Mouse (Mus musculus) midbrain, embryonic 13.5 days (tissue): Measurements from ENCODE around the gene Pithd1. TPM values are rescaled to one million over a fixed set of nuclear protein-coding genes. Genes with fewer than 3 reads are reported as not detected.

Source experiments
- ATAC-seq: fragments of 200-750 bp; cut with Nextera tagmentation; 2 replicates; pipeline ENCODE4 v1.8.0; 2017; ENCODE audit warnings: mild to moderate bottlenecking, moderate TSS enrichment, moderate library complexity
- H3K27ac ChIP-seq: fragments of 300-500 bp; sonication (generic); 2 replicates; pipeline ENCODE4 v1.5.1; 2015; ENCODE audit warnings: inconsistent platforms, mild to moderate bottlenecking, moderate library complexity
- H3K27me3 ChIP-seq: fragments of 300-500 bp; sonication (generic); 2 replicates; pipeline ENCODE4 v1.6.1; 2015; ENCODE audit warnings: mild to moderate bottlenecking, inconsistent platforms
- H3K36me3 ChIP-seq: fragments of 300-500 bp; sonication (generic); 2 replicates; pipeline ENCODE4 v1.6.1; 2015; ENCODE audit warnings: mild to moderate bottlenecking, inconsistent platforms
- H3K4me1 ChIP-seq: fragments of 300-500 bp; sonication (generic); replicated peaks from 2 replicates; pipeline ENCODE4 v1.6.1; 2015; ENCODE audit warnings: inconsistent platforms
- H3K4me2 ChIP-seq: fragments of 300-500 bp; sonication (generic); replicated peaks from 2 replicates; pipeline ENCODE4 v1.6.1; 2015; ENCODE audit warnings: moderate library complexity, mild to moderate bottlenecking, inconsistent platforms
- H3K4me3 ChIP-seq: fragments of 300-500 bp; sonication (generic); replicated peaks from 2 replicates; pipeline ENCODE4 v1.5.1; 2015; ENCODE audit warnings: mild to moderate bottlenecking, inconsistent platforms
- H3K9ac ChIP-seq: fragments of 300-500 bp; sonication (generic); replicated peaks from 2 replicates; pipeline ENCODE4 v1.6.1; 2015; ENCODE audit warnings: mild to moderate bottlenecking, inconsistent platforms
- H3K9me3 ChIP-seq: fragments of 300-500 bp; sonication (generic); 2 replicates; pipeline ENCODE4 v1.6.1; 2016; ENCODE audit warnings: mild to moderate bottlenecking, inconsistent platforms
- WGBS: fragments of 180-500 bp; shearing (Covaris S2); methylation state at CpG from one replicate; pipeline ENCODE4 v1.1.7; 2015; 5-methylcytosine and 5-hydroxymethylcytosine counted together
- polyA plus RNA-seq: library from polyadenylated mRNA; unstranded; fragments of >200 nt; fragmentation: Nextera tagmentation; extraction: Ambion mirVana; gene quantifications from 2 replicates; pipeline ENCODE4 v1.2.1, GENCODE M21; 2015

Gene Pithd1
- polyA plus RNA-seq, 1 experiment from 2014 or later: 55.0 TPM

GRCm38 (mm10) chr4:135934708-135935500, 52.2 kb downstream of the Pithd1 start:
- Histone ChIP-seq H3K27me3 (no peaks in the 10 kb centered on the region), H3K4me1 (no peaks in the 10 kb centered on the region), H3K36me3 (peaks cover 71% of the 10 kb centered on the region), H3K4me3 (no peak overlapping the region), H3K27ac (no peak overlapping the region), H3K9me3 (no peaks in the 10 kb centered on the region), H3K9ac (no peak overlapping the region; the same call in 1 of the 2 replicates), H3K4me2 (no peak overlapping the region)
- WGBS: 50% methylated on average over 12 of the region's 12 CpGs
- no peak for ATAC-seq

- no peak for ATAC-seq
- no peak overlapping the region for H3K27ac ChIP-seq
- H3K4me3 ChIP-seq: no peak overlapping the region
- H3K4me1 ChIP-seq: no peaks in the 10 kb centered on the region
- no peaks in the 10 kb centered on the region for H3K9me3 ChIP-seq
- no peak overlapping the region for H3K4me2 ChIP-seq
- H3K27me3 ChIP-seq: no peaks in the 10 kb centered on the region
- no peak overlapping the region for H3K9ac ChIP-seq
- peaks cover 51% of the 10 kb centered on the region for H3K36me3 ChIP-seq
- 74% methylated on average over 5 of the region's 5 CpGs for WGBS
Observed at GRCm38 (mm10) chr4:135931832-135932231, 55.2 kb downstream of the Pithd1 start.

- H3K36me3 ChIP-seq: peaks cover 57% of the 10 kb centered on the region
- no peak overlapping the region for H3K4me2 ChIP-seq
- H3K27me3 ChIP-seq: no peaks in the 10 kb centered on the region
- H3K9ac ChIP-seq: no peak overlapping the region
- 96% methylated on average over 8 of the region's 8 CpGs for WGBS
- H3K4me3 ChIP-seq: no peak overlapping the region
- no peak overlapping the region for H3K27ac ChIP-seq
- H3K9me3 ChIP-seq: no peaks in the 10 kb centered on the region
- H3K4me1 ChIP-seq: no peaks in the 10 kb centered on the region
- no peak for ATAC-seq
Observed at GRCm38 (mm10) chr4:135930239-135930638, 56.8 kb downstream of the Pithd1 start.

GRCm38 (mm10) chr4:135929828-135930227, 57.2 kb downstream of the Pithd1 start:
- Histone ChIP-seq H3K4me3 (no peak overlapping the region), H3K9ac (no peak overlapping the region), H3K9me3 (no peaks in the 10 kb centered on the region), H3K36me3 (peaks cover 56% of the 10 kb centered on the region), H3K27me3 (no peaks in the 10 kb centered on the region), H3K27ac (no peak overlapping the region), H3K4me1 (no peaks in the 10 kb centered on the region), H3K4me2 (no peak overlapping the region)
- WGBS: 94% methylated on average over 9 of the region's 9 CpGs
- no peak for ATAC-seq

GRCm38 (mm10) chr4:135929405-135929804, 57.7 kb downstream of the Pithd1 start:
- H3K4me2 ChIP-seq: no peak overlapping the region
- H3K27me3 ChIP-seq: no peaks in the 10 kb centered on the region
- no peaks in the 10 kb centered on the region for H3K9me3 ChIP-seq
- no peak overlapping the region for H3K9ac ChIP-seq
- ATAC-seq: no peak
- WGBS: 92% methylated on average over 5 of the region's 5 CpGs
- H3K36me3 ChIP-seq: peaks cover 56% of the 10 kb centered on the region
- no peak overlapping the region for H3K27ac ChIP-seq
- H3K4me1 ChIP-seq: no peaks in the 10 kb centered on the region
- H3K4me3 ChIP-seq: no peak overlapping the region

- Histone ChIP-seq H3K4me2 (no peak overlapping the region), H3K9ac (no peak overlapping the region), H3K4me1 (no peaks in the 10 kb centered on the region), H3K9me3 (no peaks in the 10 kb centered on the region), H3K4me3 (no peak overlapping the region), H3K27me3 (no peaks in the 10 kb centered on the region), H3K27ac (no peak overlapping the region), H3K36me3 (peaks cover 48% of the 10 kb centered on the region)
- WGBS: 86% methylated on average over 9 of the region's 9 CpGs
- no peak for ATAC-seq
Observed at GRCm38 (mm10) chr4:135928376-135928775, 58.7 kb downstream of the Pithd1 start.

- Histone ChIP-seq H3K27me3 (no peaks in the 10 kb centered on the region), H3K4me1 (peaks cover 12% of the 10 kb centered on the region), H3K9ac (no peak overlapping the region), H3K9me3 (no peaks in the 10 kb centered on the region), H3K36me3 (peaks cover 42% of the 10 kb centered on the region), H3K4me3 (no peak overlapping the region), H3K4me2 (no peak overlapping the region), H3K27ac (no peak overlapping the region)
- ATAC-seq: no peak
- WGBS: 93% methylated on average over 3 of the region's 3 CpGs
Observed at GRCm38 (mm10) chr4:135926861-135927260, 60.2 kb downstream of the Pithd1 start.

- Histone ChIP-seq H3K27me3 (no peaks in the 10 kb centered on the region), H3K27ac (no peak overlapping the region), H3K9ac (no peak overlapping the region), H3K4me1 (peaks cover 18% of the 10 kb centered on the region), H3K9me3 (no peaks in the 10 kb centered on the region), H3K36me3 (peaks cover 40% of the 10 kb centered on the region), H3K4me2 (no peak overlapping the region), H3K4me3 (no peak overlapping the region)
- ATAC-seq: no peak
- WGBS: 89% methylated on average over 10 of the region's 10 CpGs
Observed at GRCm38 (mm10) chr4:135926195-135926808, 60.8 kb downstream of the Pithd1 start.

Other genes with a start within 250 kb of the Pithd1 start
- 0.13 and 0.15 TPM in 2 replicates for gene Myom3, start 227.5 kb downstream of the Pithd1 start, polyA plus RNA-seq
- 267 and 285 TPM in 2 replicates for gene Srsf10, start 131.5 kb downstream of the Pithd1 start, polyA plus RNA-seq
- 144 TPM in 2 replicates for gene Pnrc2, start 113.4 kb downstream of the Pithd1 start, polyA plus RNA-seq
- 0.12 and 0.16 TPM in 2 replicates for gene Cnr2, start 91.9 kb downstream of the Pithd1 start, polyA plus RNA-seq
- 49.5 and 52.9 TPM in 2 replicates for gene Fuca1, start 66.5 kb downstream of the Pithd1 start, polyA plus RNA-seq
- 50.3 and 51.0 TPM in 2 replicates for gene Hmgcl, start 40.8 kb downstream of the Pithd1 start, polyA plus RNA-seq
- gene Gale, start 23.5 kb downstream of the Pithd1 start, polyA plus RNA-seq: 39.0 and 40.1 TPM in 2 replicates
- gene Lypla2, start 14.6 kb downstream of the Pithd1 start, polyA plus RNA-seq: 190 and 210 TPM in 2 replicates
- gene Eloa, start 34.5 kb upstream of the Pithd1 start, polyA plus RNA-seq: 27.8 and 30.1 TPM in 2 replicates
- gene Rpl11, start 66.2 kb upstream of the Pithd1 start, polyA plus RNA-seq: 333 and 348 TPM in 2 replicates
- 175 and 214 TPM in 2 replicates for gene Id3, start 156.2 kb upstream of the Pithd1 start, polyA plus RNA-seq
- 3.8 and 4.0 TPM in 2 replicates for gene E2f2, start 185.1 kb upstream of the Pithd1 start, polyA plus RNA-seq
- 3.9 and 4.5 TPM in 2 replicates for gene Asap3, start 219.1 kb upstream of the Pithd1 start, polyA plus RNA-seq